Mouse (Mus musculus): ENCODE results near the gene Teddm3. TPM values are rescaled to one million over a fixed set of nuclear protein-coding genes. Genes with fewer than 3 reads are reported as not detected.

Teddm3 gene
- 0.37 TPM in 1 of 2 replicates, not detected in the other for polyA plus RNA-seq (2012; rRNA removed; ENCODE audit: low replicate concordance)

GRCm38 (mm10) chr16:21153900-21154299, at the start of gene Teddm3:
Teddm3 (minus strand) TSS chr16:21154000.

Other genes with a start within 250 kb of the Teddm3 start
- gene Ephb3, start 50.8 kb upstream of the Teddm3 start, polyA plus RNA-seq (2012; rRNA removed; ENCODE audit: low replicate concordance) = 19.8 and 29.4 TPM in 2 replicates